Mouse (Mus musculus) cerebellum, adult 2 months (tissue): ENCODE results near the gene Rtl5.

Experiments used
- CTCF ChIP-seq: fragments of 200-500 bp; IDR thresholded peaks from 2 replicates; pipeline ENCODE4 v1.5.1; 2011; ENCODE audit warnings: low read depth, mild to moderate bottlenecking, control low read depth, low read length, moderate library complexity, borderline replicate concordance; ENCODE audit not compliant: insufficient read depth
- POLR2A ChIP-seq: fragments of 200-500 bp; IDR thresholded peaks from 2 replicates; pipeline ENCODE4 v1.6.1; 2011; ENCODE audit warnings: low read length, control low read depth, borderline replicate concordance; ENCODE audit not compliant: insufficient read depth

DNA sequence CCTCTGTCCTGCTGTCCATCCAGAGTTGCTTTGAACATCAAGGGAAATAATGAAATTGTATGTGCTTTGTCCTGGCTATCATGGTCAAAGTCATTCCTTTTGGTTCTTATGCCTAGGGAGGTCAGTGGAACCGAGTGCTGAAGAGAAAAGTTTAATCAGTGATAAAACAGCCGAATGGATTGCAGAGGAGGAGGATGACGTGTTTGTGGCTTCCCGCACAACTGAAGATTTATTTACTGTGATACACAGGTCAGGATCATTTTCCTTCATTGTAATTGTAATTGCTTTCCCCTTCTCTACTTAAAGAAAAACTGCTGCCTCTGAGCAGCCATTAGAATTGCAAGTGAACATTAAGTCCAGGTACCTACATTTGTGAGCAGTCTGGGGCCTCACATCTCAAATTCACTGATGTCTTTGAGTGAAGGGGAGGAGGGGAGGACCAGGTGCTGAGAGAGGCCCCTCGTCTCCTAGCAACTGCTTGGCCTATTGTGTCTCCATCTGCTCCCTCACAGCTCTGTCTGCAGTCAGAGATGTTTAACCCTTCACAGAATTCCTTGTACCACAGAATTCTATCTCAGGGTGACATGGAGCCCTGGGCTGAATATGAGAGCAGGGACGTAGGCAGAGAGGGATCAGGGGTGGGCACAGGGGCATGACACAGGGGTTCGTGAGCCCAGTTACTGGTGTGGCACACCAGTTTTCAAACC, 10.6 kb upstream of the Rtl5 start:
- TF ChIP-seq POLR2A (no peak), CTCF (no peak)
